Mouse (Mus musculus) skeletal muscle tissue, adult 2 months (tissue): ENCODE results near the gene Gp1ba.

ENCODE experiments used
- DNase-seq: peaks from one replicate; pipeline ENCODE4 v3.0.0-alpha.2; 2012; ENCODE audit warnings: low read depth, low spot score

Gp1ba gene

DNA sequence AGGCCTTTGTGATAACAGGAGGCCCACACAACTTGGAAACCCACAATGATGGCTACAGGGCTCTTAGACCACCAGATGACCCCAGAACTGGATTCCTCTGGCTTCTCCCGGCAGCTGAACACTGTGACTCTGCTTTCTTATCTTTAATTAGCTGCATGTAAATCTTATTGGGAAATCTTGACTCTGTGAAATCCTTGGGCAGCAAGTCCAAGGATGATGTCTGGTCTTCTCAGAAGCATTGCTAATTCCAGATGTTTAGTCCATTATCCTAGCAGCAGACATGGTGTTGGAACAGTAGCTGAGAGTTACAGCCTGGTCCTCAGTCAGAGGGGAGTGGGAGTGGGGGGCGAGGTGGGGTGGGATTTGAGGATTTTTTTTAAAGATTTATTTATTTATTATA, 10.5 kb upstream of the Gp1ba start:
- no peak for DNase-seq

DNA sequence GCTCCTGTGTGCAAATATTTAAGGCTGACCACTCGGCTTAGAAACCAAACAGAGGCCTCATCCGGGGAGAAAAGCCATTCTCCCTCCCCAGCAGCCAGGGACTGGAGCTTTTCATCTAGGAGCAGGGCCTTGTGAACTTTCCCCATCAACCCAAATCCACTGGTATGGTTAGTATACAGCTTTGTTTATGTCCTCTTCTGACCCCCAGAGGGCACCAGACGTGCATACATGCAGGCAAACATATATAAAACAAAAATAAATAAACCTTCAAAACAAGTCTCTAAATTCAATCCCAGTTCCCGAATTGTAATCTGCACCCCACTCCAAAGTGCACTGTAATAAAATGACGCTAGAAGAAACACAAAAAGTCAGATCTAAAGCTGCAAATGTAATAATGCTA, 9.4 kb upstream of the Gp1ba start:
- DNase-seq, result no peak

DNA sequence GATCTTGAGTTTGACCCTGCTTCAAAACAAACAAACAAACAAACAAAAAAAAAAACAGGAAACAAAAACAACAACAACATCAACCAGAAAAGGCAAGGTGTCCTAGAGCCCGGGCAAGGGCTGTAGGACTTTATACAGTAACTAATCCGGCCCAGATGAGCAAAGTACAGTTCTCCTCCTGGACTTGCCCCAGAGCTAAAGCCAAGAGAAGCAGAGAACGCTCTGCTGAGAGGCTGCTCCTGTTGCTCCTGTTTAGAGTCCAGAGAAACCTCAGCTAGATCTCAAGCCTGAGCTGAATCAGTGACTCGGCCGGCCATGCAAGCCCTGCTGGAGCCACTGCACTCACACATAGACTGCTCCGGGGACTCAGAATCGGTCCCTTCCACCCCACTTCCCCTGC, 8.8 kb upstream of the Gp1ba start:
- DNase-seq, result no peak

DNA sequence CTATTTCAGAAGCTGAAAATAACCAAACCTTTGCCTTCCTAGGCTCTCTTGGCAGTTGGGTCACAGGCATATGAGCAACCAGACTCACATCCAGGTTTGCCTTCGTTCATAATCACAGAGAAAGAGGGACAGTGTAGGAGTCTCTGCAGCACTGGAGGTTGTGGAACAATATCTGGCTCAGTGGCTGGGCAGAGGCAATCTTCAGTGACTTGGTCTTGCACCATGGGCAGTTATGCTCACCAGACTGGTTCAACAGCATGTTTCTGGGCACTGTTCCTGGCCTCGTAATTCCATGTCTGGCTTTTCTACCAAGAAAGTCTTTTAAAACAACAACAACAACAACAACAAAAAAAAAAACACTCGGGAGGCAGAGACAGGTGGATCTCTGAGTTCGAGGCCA, 3.3 kb upstream of the Gp1ba start:
- no peak for DNase-seq

DNA sequence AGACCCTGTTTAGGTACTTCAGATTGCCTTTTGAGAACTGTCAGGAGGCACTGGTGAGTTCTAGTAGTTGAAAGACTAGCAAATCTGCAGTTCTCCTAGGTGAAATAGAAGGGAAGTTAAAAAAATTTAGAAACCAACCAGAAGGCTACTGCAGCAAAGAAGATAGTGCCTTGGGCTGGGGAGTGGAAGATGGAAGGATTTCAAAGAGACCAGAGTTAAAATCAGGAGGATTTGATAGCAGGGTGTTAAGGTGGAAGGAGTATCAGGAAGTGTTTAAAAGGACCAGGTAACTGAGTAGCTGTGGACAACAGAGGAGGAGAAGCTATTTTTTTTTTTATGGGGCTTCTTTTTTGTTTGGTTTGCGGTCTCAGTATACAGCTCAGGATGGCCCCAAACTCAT, 1.2 kb upstream of the Gp1ba start:
- DNase-seq, result no peak

DNA sequence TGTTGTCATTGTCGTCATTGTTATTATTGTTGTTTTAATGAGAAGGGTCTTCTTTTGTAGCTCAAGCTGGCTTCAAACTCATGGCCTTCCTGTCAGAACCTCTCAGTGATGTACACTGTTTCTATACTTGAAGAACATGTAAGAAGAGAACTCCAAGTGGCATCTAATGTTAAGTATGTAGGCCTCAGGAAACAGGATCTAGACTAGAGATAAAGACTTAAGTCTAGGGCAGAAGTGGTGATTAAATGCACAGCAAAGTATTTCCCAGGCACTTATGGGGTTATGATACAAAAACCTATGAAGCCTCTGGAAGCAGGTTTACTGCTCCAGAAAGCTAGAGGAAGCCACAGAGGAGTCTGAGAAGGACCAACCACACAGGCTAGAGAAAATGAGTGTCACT, 629 bp upstream of the Gp1ba start:
- no peak for DNase-seq

DNA sequence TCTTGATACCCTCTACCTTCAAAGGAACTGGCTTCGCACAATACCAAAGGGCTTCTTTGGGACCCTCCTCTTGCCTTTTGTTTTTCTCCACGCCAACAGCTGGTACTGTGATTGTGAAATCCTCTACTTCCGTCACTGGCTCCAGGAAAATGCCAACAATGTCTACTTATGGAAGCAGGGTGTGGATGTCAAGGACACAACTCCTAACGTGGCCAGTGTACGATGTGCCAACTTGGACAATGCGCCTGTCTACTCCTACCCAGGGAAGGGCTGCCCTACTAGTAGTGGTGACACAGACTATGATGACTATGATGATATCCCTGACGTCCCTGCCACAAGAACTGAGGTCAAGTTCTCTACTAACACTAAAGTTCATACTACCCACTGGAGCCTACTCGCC, 1.1 kb downstream of the Gp1ba start:
- no peak for DNase-seq

DNA sequence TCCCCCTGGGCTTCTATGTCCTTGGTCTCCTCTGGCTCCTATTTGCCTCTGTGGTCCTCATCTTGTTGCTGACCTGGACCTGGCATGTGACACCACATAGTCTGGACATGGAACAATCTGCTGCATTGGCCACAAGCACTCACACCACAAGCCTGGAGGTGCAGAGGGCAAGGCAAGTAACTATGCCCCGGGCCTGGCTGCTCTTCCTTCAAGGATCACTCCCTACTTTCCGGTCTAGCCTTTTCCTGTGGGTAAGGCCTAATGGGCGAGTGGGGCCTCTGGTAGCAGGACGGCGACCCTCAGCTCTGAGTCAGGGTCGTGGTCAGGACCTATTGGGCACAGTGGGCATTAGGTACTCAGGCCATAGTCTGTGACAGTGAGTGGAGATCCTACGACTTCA, 2.3 kb downstream of the Gp1ba start:
- DNase-seq, result no peak

DNA sequence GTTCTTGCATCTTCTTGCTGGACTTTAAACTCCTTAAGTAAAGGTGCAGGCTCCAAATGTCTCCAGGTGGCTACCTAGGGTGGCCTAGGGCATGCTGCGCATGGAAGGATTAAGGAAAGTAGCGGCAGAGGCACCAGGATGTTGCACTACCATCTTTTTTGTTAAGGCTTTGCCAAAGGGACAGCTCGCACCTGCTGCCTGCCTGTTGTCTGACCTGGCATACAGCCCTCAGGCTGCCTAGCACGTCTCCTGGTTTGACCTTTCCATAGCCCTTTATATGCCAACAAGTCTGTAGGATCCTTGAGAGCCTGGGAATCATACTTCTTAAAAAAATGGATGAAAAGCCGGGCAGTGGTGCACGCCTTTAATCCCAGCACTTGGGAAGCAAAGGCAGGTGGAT, 4.1 kb downstream of the Gp1ba start:
- DNase-seq, result no peak

DNA sequence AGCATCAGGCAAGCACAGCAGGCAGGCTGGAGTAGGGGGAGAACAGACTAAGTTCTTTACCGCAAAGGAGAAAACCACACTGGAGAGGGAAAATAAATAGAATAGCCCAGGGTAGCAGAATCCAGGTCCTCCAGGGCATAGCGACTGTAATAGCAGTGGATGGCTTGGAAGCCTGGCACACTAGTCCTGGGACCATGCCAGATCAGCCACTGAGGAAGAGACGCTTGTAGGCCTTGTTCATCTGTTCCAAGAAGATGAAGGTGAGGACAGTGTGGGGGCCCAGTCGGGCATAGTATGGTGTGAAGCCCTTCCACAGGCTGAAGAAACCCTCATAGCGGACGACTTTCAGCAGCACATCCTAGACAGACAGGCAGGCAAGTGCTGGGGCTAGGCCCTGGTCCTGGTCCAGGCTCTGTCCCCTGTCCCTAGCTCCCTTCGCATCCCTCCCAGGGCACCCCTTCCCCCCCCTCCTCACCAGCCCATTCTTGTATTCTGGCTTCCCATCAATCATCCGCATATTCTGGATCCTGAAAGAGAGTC, 5.7 kb downstream of the Gp1ba start:
- DNase-seq, result no peak

DNA sequence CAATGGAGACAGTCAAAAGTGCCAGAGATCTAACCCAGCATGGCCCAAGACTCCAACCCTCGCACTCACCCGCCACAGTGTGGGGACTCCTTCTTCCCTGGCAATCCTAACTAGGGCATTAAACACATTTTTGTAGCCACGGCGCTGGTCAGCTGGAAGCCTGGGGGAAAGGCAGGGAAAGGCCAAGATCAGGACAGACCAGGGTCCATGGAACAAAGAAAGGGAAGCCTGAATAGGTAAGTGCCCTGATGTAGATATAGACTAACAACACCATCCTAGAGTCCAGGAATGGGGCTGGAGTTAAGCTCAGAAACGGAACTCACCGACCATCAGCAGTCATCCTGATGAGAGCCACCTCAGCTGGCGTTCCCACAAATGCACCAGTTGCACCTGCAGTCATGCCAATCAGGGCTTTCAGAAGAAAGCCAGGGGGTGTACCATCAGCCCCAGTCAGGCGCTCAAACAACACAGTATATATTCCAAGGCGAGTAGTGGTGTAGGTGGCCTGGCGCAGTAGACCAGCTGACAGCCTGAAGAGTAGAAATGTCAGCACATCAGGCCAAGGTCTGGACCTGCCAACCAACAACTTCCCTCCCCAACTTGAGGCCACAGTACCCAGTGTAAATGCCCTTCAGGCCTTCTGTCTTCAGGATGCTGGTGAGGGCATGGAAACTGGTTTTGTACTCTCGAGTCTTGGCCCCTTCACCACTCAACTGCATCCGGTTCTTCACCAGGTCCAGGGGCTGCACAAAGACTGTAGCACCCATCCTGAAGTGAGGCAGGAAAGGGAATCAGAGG, 6.7 kb downstream of the Gp1ba start:
- DNase-seq, result no peak

DNA sequence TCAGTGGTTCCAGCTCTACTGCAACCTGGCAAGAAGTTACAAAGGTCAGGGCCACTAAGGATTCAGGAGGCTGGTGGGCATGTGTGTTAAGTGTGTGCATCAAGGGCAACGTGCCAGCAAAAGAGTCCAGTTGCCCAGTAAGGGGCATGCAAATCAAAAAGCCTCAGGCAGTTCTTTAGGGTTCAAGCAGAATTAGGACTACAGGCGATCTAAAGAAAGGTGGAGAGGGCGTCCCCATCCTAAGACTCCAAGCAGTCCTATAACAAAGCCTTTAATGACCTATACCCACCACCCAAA, 7.3 kb downstream of the Gp1ba start:
- DNase-seq, result no peak

DNA sequence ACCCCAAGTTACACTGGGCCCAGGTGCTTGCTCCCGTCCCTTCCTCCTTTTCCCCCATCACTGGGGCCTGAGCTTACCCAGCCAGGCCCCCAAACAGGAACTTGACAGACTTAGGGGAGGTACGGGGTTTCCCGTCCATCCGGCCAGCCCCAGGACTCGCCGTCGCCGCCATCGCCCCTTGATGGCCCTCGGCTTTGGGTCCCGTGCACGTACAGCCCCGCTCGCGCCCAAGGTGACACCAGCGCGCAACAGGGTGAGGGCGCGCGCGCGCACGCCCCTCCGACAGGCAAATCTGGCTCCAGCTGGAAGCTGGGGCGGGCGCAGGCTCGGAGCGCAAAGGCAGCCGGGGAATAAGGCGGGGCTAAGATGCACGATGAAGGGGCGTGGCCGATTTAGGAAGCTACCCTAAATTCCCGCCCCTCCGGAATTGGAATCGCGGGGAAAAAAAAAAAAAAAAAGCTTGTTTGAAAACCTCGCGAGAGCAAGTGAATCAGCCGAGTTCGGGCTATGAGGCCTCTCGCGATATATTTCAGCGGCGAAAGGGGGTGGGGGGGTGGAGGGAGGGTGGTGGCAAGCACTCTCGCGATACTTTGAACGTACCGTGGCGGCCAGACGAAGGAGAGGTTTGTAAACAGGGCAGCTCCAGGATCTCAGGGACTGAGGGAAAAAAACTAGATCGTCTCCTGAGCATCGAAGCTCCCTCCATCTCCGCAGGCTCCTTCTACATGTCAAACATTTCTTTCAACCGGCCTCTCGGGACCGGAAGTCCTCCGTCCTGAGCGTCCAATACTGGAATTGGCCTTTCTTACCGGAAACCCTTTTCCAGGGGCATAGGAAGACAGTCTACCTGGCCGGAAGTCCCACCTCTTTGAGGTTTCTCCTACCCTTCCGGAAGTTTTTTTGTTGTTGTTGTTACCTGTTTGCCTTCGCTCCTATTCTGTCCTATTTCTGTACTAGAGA, 8.0 kb downstream of the Gp1ba start, which contains the start of the genes Rnf167 and Slc25a11:
Gene Rnf167, plus strand, starts transcription at position 545 of the 960 bp plus-strand sequence.
Gene Slc25a11, minus strand, starts transcription at position 789 of the 960 bp plus-strand sequence.
- DNase-seq, result peak; percentile 99

DNA sequence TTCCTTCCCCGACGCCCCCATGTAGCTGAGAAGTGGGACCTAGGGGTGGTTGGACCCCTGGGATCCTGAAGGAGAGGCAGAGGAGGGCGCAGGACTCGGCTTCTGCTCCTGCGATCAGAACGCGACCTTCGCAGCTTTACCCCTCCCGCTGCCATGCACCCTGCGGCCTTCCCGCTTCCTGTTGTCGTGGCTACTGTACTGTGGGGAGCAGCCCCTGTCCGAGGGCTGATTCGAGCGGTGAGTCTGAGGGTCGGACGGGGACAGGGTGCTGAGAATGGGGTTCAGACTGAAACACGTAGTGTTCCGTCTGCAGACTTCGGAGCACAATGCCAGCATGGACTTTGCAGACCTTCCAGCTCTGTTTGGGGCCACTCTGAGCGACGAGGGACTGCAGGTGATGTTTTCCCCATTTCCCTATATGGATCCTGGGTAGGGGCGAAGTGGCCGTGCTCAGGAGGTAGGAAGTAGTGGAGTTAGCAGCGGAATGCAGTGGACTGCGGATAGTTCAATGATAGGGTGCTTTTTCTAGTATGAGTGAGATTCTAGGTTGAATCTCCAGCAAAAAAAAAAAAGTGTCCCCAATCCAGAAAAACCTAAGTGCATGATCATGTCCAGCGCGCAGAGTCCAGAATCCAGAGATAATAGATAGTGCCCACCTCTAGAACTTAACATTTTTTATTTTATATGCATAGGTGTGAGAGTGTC, 8.9 kb downstream of the Gp1ba start:
- no peak for DNase-seq

DNA sequence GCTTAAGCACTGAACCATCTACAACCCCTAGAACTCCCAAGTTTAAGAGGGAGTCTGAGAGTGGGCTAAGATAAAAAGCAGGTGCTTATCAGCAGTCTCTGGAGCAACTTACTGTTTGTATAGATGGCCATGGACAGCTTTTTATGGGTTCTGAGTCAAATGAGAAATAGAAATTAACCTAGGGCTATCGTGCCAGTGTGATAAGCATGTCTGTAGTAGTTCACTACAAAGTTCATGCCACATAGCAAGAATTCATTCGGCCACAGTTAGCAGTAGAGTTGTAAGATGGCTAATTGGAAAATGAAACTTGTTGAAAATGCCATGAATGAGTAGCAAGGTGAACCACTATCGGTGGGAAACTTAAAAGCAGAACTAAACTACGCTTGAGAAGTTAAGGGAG, 9.6 kb downstream of the Gp1ba start:
- DNase-seq, result no peak

DNA sequence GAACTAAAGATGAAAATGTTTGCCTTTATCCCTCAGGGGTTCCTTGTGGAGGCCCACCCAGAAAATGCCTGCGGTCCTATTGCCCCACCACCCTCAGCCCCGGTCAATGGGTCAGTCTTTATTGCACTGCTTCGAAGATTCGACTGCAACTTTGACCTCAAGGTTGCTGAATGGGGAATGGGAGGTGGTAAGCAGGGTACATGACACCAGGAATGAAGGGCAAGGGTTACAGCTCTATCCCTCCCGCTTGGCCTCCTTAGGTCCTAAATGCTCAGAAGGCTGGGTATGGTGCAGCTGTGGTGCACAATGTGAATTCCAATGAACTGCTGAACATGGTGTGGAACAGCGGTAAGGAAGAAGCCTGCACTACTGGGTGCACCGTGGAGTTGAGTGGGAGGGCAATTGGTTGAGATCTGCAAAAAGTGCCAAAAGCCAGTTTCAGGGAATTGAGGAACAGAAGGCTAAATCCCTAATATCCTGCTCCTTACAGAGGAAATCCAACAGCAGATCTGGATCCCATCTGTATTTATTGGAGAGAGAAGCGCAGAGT, 10.3 kb downstream of the Gp1ba start:
- no peak for DNase-seq

DNA sequence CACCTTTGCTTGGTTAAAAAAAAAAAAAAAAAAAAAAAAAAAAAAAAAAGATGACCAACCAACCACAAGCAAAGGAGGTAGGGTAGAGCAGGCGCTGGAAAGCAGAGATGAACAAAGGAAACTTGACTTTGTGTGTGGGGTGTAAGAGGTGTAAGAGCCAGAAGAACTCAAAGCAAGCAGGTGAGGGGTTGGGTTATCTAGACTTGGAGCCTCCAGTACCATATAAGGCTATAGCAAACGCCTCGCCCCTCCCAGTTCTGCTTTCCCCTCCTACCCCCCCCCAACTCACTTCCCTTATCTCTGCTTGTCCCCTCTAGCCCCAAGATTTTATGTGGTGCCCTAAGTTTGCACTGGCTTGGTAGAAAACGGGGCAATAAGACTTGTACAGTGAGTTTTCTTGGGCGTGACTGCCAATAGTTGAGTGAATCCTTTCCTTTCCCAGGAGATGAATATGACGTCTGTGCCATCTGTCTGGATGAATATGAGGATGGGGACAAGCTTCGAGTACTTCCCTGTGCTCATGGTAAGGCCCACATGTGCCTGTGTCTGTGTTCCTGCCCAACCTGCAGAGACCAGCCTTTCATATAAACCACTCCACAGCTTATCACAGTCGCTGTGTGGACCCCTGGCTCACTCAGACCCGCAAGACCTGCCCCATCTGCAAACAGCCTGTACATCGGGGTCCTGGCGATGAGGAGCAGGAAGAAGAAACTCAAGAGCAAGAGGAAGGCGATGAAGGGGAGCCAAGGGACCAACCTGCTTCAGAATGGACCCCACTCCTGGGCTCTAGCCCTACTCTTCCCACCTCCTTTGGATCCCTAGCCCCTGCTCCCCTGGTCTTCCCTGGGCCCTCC, 11.6 kb downstream of the Gp1ba start:
- DNase-seq, result no peak

DNA sequence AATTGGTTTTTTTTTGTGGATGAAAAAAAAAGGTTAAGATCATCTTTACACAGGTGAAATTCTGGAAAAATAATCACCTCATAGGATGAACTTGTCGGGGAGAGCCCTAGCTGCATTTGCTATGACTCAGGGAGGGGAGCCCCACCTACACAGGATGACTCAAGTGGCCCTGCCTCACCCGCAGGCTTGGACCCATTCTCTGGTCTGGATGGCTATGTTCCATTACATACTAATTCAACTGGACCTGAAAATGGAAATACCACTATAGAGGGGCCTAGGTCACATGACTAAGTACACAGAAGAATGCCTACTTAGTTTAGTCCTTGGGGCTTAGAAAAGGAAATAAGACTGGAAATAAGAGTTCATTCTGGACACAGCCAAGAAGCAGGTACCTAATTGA, 12.5 kb downstream of the Gp1ba start:
- DNase-seq, result no peak

DNA sequence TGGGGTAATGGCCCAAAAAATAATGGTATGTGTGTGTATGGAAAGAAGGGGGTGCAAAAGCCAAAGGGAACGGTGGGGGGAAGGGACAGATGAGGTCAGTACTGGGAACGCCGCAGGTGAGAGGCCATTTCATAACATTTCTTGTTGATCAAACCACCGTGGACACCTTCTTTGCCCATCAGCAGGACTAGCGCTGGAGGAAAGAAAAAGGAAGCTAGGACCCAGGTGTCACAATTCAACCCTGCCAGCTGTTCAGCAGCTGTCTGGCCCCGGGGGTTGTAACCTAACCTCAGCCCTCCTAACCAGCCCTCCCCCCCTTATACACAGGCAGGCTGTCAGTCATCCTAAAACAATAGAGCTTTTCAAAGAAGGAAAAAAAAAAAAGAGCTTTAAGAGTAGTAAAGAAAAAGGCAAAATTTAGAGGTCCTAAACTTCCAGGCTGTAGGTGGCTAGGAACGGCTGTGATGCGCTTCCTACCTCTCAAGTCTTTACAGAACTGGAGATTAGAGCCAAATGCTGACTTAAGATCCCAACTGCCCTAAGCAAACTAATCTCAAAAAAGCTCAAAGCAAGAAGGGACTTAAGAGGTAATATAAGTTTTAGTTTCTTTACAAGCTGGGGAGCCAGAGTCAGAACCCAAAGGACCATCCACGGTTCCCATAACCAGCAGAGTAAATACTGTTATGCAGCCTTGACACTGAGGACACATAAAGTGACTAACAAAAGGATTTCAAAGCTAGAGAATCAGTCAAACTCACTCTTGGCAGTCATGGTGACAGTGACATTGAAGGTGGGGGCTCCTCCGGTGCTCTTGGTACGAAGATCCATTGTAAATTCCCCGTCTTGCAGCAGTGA, 13.3 kb downstream of the Gp1ba start:
- no peak for DNase-seq

DNA sequence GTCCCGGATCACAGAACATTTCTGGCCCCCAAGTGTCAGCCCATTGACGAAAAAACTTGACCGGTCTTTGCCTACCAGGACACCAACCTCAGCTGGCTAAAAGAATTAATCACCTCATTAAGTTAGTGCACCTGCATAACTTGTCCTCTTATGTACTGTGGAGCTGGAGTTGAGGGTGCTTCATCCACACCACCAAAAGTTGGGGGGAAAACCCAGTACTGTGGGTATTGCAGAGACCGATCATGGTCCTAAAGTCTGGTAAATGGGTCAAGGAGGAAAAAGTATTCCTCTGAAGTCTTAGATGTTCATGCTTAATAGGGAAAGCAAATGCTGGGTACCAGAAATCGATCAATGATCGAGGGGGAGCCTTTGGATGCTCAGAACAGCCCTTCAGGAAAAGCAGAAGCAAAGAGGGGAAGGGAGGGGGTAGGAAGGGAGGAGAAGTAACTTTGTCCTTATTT, 14.0 kb downstream of the Gp1ba start:
- DNase-seq, result no peak
